13 mouse cellular contexts compared by ENCODE assay signal in the genomic region with DNA sequence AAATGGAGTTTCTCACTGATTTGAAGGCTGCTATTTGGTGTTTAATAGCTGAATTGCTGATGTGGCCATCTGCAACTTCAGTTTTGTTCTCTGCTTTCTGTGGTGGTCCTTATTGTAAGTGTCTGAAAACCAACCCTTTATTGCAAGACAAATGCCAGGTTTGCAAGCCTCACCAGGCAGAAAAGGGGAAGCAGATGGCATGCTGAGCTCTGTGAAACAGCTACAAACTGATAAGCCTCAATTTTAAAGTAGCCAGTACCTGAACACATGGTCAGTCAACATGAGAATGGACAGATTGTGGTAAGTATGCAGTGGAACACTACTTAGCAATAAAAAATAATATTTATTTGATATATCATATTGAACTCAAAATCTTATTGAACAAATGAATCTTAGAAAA. TPM values are rescaled to one million over a fixed set of nuclear protein-coding genes. Genes with fewer than 3 reads are reported as not detected.
"Had no signal": no experiment of that assay in that cellular context is flagged by ENCODE, and none has a peak within 500 bp of the region (broad histone marks: within the 10 kb centered on the region; RNA-seq: fewer than 3 reads in every experiment).

No protein-coding gene starts in this region.

- H3K4me2 ChIP-seq: limb, embryonic 12.5 days; liver, embryonic 13.5 days; lung, embryonic 15.5 days; midbrain, embryonic 12.5 days had no signal

- H3K9me3 ChIP-seq: limb, embryonic 12.5 days; liver, embryonic 13.5 days; lung, embryonic 15.5 days; midbrain, embryonic 12.5 days had no signal

- H3K4me1 ChIP-seq: limb, embryonic 12.5 days; liver, embryonic 13.5 days; lung, embryonic 15.5 days had no signal

- H3K36me3 ChIP-seq: limb, embryonic 12.5 days; liver, embryonic 13.5 days; lung, embryonic 15.5 days; midbrain, embryonic 12.5 days had no signal

- DNase-seq: kidney, postnatal 25 days; liver; liver, embryonic 13.5 days; liver, postnatal 0 days; lung, postnatal 14 days; right cerebral cortex, adult 18-20 months; right cerebral cortex, postnatal 25 days; thymus, postnatal 36 days had no signal

- H3K27me3 ChIP-seq: limb, embryonic 12.5 days; liver, embryonic 13.5 days; lung, embryonic 15.5 days; midbrain, embryonic 12.5 days had no signal

- ATAC-seq: liver, postnatal 0 days; midbrain, embryonic 16.5 days had no signal

- H3K4me3 ChIP-seq: limb, embryonic 12.5 days; liver, embryonic 13.5 days; lung, embryonic 15.5 days; midbrain, embryonic 12.5 days had no signal

- H3K27ac ChIP-seq: limb, embryonic 12.5 days; liver, embryonic 13.5 days; lung, embryonic 15.5 days; macrophage; midbrain, embryonic 12.5 days had no signal

- H3K9ac ChIP-seq: limb, embryonic 12.5 days; liver, embryonic 13.5 days; liver, postnatal 0 days; lung, embryonic 15.5 days; midbrain, embryonic 12.5 days had no signal

RNA-seq across cellular contexts. Expression of a gene that starts 39.6 kb away (rescaled TPM):
- polyA plus RNA-seq: macrophage had no signal
